Mouse (Mus musculus) MN1 (cell line): ENCODE data around the gene Slc47a2.
"Not testable (repeated sequence)": the region's sequence is repeated elsewhere in the genome, so short reads cannot be mapped to it uniquely, and the experiment has no call there.

Experiments
- DNase-seq: peaks from one replicate; pipeline ENCODE4 v3.0.0-alpha.2; 2016; ENCODE audit warnings: low spot score

Gene Slc47a2

GRCm38 (mm10) chr11:61341233-61341632 is 1.4 kb downstream of the Slc47a2 start:
- DNase-seq, result no peak

GRCm38 (mm10) chr11:61340374-61340773 is 2.3 kb downstream of the Slc47a2 start:
- DNase-seq, result no peak

GRCm38 (mm10) chr11:61337586-61337985 is 5.1 kb downstream of the Slc47a2 start:
- peak; percentile 14 for DNase-seq

DNA sequence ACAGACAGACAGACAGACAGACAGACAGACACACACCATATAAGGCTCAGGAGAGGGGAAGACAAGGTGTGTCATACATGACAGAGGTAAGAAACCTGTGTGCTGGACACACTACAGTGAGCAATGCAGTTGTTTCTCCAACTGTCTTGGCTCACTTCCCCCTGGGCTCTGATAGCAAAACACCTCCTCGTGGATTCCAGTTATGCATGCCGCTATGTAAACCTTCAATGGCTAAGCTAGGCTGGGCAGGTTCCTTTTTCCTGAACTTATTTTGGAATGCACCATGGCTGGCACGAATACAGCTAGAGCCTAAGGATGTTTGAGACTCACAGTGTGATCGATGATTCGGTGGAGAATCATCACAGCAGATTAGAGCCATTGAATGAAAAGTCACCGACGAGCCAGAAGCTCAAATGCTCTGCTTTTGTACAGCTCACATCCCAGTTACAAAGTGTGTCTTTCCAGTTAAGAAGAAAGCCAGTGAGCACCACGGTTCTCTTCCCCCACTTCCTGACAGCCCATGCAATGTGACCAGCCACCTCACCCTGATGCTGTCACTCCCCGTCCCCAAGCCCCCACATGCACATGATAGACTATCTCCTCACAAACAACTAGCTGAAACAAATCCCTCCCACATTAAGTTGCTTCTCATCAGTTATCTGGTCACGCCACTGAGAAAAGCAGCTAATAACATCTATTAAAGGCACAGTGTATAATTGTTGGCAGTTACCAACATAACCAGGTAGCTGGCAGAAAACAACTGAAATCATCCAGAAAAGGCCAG is 21.6 kb downstream of the Slc47a2 start:
- DNase-seq, result no peak

GRCm38 (mm10) chr11:61319923-61320567 is 22.6 kb downstream of the Slc47a2 start:
- DNase-seq, result no peak

- DNase-seq, result no peak
These were observed 23.3 kb downstream of the Slc47a2 start for GRCm38 (mm10) chr11:61319233-61319922.

DNA sequence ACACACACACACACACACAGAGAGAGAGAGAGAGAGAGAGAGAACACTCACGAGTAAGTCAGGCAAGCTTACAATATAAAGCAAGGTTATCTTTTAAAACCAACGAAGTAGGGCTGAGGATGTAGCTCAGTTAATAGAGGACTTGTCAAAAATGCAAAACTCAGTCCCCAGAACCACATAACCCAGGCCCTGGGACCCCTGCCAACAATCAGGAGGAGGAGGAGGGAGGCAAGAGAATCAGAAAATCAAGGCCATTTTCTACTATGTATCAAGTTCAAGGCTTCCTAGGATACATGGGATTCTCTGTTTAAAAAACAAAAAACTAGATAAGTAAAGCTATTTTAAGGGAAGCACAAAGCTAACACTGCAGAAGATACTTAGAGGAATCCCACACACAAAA is 25.8 kb downstream of the Slc47a2 start:
- DNase-seq, result no peak

DNA sequence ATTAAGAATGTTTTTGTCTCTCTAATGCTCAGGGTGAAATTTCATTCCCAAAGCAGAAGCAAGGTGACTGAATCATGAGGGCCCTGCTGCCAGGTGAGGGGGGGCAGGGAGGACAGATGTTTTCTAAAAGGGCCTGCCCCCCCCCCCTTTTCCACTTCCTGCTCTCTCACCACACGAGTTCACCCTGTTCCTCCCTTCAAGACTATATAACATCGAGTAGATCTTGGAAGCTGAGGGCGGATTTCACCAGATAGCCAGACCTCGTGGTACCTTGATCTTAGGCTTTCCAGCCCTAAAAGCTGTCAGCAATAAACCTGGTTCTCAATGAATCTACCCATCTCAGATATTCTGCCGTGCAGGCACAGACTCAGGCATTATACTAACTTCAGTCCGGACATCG is 32.3 kb downstream of the Slc47a2 start:
- DNase-seq, result no peak

DNA sequence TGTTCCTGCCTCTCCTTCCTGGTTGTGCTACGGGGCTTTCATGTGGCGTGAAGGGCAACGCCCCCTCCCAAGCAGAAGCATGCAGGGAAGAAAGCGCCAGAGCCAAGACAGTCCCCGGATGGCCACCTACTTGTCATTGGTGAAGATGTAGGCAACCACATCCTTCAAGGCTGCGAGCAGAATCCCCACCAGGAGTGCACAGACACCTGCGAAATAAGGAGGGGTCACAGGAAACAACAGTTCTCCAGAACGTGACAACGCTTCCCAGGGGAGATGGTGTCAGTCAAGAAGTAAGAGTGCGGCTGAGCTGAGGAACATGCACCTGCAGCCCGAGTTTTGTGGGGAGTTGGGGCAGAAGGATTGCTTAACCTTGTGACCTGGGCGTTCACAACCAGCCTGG is 32.8 kb downstream of the Slc47a2 start:
- no peak for DNase-seq

DNA sequence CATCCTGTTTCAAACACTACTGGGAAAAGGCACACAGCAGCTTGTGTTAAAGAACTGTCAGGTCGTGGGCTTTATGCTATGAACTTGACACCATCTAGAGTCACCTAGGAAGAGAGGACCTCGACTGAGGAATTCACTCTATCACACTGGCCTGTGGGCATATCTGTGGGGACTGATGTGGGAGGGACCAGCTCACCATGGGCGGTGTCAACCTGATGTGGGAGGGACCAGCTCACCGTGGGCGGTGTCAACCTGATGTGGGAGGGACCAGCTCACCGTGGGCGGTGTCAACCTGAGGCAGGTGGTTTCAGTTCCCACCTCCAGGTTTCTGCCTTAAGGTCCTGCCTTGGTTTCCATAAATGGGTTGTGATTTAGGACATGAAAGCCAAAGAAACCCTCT is 34.9 kb downstream of the Slc47a2 start:
- DNase-seq, result no peak

DNA sequence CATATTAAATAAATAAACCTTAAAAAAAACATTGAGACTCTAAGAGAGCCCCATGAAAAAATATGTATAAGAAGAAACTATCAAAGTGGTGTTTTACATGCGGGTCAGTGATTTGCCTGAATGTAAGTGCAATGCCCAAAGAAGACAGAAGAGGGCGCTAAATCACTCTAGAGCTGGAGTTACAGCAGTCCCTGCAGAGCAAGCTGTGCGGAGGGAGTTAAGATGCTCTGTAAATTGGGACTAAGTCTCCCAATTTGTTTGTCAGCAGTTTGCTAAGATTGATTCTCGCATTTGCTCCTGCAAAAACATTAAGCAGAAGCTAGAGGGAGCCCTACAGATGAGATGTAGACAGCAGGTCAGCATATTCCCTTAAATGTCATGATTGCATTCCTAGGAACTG is 37.3 kb downstream of the Slc47a2 start:
- DNase-seq, result no peak

DNA sequence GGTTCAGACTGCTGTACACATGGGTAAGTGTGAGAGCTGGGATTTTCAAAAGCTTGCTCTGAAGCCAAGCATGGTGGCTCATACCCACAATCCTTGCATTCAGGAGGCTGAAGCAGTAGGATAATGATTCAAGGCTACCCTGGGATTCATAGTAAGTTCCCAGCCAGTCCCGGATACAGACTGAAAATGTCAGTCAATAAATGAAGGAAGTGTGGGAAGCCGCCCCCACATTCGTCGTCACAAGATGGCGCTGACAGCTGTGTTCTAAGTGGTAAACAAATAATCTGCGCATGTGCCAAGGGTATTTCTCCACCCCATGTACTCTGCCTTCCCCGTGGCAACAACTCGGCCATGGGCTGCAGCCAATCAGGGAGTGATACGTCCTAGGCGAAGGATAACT is 38.1 kb downstream of the Slc47a2 start:
- DNase-seq, result not testable (repeated sequence)

GRCm38 (mm10) chr11:61300716-61301392 is 41.8 kb downstream of the Slc47a2 start:
- no peak for DNase-seq

GRCm38 (mm10) chr11:61300205-61300604 is 42.5 kb downstream of the Slc47a2 start:
- no peak for DNase-seq

DNA sequence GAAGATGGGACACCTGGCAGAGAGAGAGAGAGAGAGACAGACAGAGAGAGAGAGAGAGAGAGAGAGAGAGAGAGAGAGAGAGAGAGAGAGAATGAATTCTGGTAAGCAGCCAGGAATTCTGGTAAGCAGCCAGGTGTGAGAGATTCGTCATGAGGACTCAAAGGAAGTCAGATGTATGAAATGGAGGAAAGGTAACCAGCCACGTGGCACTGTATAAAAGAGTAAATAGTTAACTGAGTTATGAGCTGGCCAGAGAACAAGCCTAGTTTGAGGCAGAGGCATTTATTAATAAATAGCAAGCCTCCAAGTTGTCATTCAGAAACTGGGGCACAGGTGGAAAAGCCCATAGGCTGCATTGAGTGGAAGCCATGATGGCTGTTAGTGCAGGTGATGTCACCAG is 44.8 kb downstream of the Slc47a2 start:
- DNase-seq, result no peak

DNA sequence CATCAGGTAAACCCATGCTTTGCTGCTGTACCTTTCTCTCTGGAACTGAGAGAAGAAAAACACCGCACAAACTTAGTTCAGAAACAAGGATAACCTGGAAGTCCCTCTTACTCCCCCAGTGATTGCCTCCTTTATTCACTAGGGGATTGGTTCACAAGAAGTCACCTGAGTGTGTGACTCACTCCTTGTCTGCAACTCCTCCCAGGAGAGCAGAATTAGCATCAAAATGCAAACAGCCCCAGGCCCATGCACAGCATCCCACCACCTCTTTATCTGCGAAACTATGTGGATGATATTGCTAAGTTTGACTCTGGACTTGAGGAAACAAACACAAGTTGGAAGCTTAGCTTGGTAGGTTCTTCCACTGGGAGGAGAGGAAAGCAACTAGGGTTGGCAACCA is 45.3 kb downstream of the Slc47a2 start:
- no peak for DNase-seq

GRCm38 (mm10) chr11:61296556-61296955 is 46.1 kb downstream of the Slc47a2 start:
- no peak for DNase-seq

DNA sequence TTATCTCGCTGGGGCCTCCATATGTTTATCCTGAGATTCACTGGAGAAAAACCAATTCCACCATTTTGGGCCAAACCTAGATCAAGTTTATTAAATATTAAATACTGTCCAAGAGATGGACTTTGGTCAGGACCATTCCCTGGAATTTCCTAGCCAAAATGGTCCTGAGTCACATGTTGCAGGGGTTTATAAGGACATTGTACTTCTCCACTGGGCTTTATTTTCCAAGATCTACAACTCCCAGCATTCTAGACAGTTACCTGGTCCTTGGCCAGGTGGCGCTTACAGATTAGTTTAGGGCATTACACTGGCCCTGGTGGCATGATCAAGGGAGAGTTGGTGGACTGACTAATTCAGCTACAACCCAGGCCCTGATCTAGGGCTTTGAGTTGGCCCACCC is 47.1 kb downstream of the Slc47a2 start:
- DNase-seq, result no peak

DNA sequence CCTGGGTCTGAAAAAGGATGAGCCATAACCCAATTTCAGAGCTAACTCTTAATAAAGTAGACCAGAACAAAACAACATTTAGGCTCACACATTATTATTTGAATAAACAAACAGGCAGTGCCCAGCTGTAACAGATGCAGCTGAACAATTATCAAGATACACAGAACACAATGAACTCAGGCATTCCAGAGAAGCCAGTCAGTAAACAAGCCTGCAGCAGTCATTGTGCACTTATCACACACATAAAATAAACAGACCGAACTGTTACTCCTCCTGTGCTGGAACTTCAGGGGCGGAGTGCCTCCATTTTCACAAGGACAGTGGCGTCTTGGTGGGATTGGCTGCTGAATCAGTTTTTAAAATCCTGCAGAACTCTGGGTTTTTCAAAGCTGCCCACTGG is 48.2 kb downstream of the Slc47a2 start:
- no peak for DNase-seq

DNA sequence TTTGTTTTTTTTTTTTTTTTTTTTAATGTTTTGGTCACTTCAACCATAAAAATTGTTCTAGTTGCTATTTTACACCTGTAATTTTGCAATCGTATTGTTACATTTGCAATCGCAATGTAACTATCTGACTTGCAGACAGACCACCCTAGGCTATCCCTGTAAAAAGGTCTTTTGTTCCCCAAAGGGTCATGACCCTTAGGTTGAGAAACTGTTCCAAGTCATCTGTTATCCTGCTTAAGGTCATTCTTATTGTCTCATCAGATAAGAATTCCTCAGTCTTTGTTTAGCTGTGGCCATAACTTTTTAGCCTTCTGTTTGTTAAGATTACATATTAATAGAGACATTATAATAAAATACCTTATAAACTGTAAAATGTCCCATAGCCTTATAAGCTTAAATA is 49.4 kb downstream of the Slc47a2 start:
- no peak for DNase-seq

GRCm38 (mm10) chr11:61284323-61284722 is 58.3 kb downstream of the Slc47a2 start:
- DNase-seq, result no peak

- no peak for DNase-seq
These were observed 59.1 kb downstream of the Slc47a2 start for GRCm38 (mm10) chr11:61283414-61284049.
